Mouse (Mus musculus): ENCODE data around the gene Gtpbp6. TPM values are rescaled to one million over a fixed set of nuclear protein-coding genes. Genes with fewer than 3 reads are reported as not detected.
"Not testable (repeated sequence)": the region's sequence is repeated elsewhere in the genome, so short reads cannot be mapped to it uniquely, and the experiment has no call there.

The Gtpbp6 gene
- polyA plus RNA-seq, 1 experiment from 2014 or later, result 34.8 TPM

DNA sequence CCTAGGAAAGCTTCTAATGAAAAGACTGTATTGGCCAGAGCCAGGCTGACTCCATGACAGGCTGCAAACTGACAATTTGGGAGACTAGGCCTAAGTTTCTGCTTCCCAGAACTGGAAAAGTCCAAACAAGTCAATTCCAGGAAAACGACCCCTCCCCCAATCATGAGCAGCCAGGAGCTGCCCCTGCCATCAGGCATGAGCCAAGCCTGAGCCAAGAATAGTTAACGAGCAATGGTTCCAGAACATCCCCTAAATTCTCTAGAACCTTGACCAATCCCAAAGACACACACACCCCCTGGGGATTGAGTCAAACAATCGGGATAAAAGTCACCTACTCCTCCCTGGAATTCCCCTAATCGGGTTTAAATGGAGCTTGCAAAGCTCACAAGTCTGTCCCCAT, 25.0 kb downstream of the Gtpbp6 start:
- Histone ChIP-seq H3K9ac (ENCODE audit: low read length) (no peak overlapping the region), H3K36me3 (ENCODE audit: control insufficient read depth, insufficient read depth, low read length) (peaks cover 7% of the 10 kb centered on the region), H3K4me2 (ENCODE audit: low read depth, low read length) (no peak overlapping the region), H3K4me3 (ENCODE audit: low read length) (no peak overlapping the region), H3K9me3 (ENCODE audit: control insufficient read depth, low read length) (peaks cover 7% of the 10 kb centered on the region; the same call in 1 of the 2 replicates), H3K4me1 (replicated peaks; ENCODE audit: control insufficient read depth, insufficient read depth, low read length) (no peaks in the 10 kb centered on the region), H3K27ac (ENCODE audit: low read length) (no peak overlapping the region), H3K27me3 (ENCODE audit: control insufficient read depth, insufficient read depth, low read depth, low read length) (no peaks in the 10 kb centered on the region)
- WGBS, result 73% methylated on average over 4 of the region's 4 CpGs
- ATAC-seq (ENCODE audit: low read depth), result no peak

GRCm38 (mm10) chr5:110072413-110072812, 35.6 kb downstream of the Gtpbp6 start, which contains the start of gene Gm17655:
Gm17655 (minus strand) TSS chr5:110072513.
- H3K27me3 ChIP-seq (ENCODE audit: control insufficient read depth, insufficient read depth, low read depth, low read length); H3K9ac ChIP-seq (ENCODE audit: low read length); H3K4me2 ChIP-seq (ENCODE audit: low read depth, low read length); H3K36me3 ChIP-seq (ENCODE audit: control insufficient read depth, insufficient read depth, low read length); H3K27ac ChIP-seq (ENCODE audit: low read length); ATAC-seq (ENCODE audit: low read depth); H3K4me3 ChIP-seq (ENCODE audit: low read length); H3K4me1 ChIP-seq (replicated peaks; ENCODE audit: control insufficient read depth, insufficient read depth, low read length): not testable (repeated sequence)
- H3K9me3 ChIP-seq (ENCODE audit: control insufficient read depth, low read length), result peaks cover 12% of the 10 kb centered on the region
- 88% methylated on average over 2 of the region's 2 CpGs for WGBS

GRCm38 (mm10) chr5:110057637-110058408, 50.2 kb downstream of the Gtpbp6 start:
- ATAC-seq (ENCODE audit: low read depth), result peak; percentile 99
- Histone ChIP-seq H3K9me3 (ENCODE audit: control insufficient read depth, low read length) (0 out of 2 replicates have a peak, but pooled peaks cover 2% of the 10 kb centered on the region), H3K4me1 (replicated peaks; ENCODE audit: control insufficient read depth, insufficient read depth, low read length) (no peaks in the 10 kb centered on the region), H3K4me3 (ENCODE audit: low read length) (peak overlapping the region; percentile 57), H3K27ac (ENCODE audit: low read length) (peak overlapping the region; percentile 85), H3K36me3 (ENCODE audit: control insufficient read depth, insufficient read depth, low read length) (no peaks in the 10 kb centered on the region), H3K27me3 (ENCODE audit: control insufficient read depth, insufficient read depth, low read depth, low read length) (no peaks in the 10 kb centered on the region), H3K4me2 (ENCODE audit: low read depth, low read length) (peak overlapping the region; percentile 58), H3K9ac (ENCODE audit: low read length) (peak overlapping the region; percentile 59)
- 1% methylated on average over 19 of the region's 19 CpGs for WGBS

Other genes starting within 250 kb of the Gtpbp6 start
- gene Gm15446, start 184.8 kb downstream of the Gtpbp6 start, polyA plus RNA-seq (2015; fragmentation: Nextera tagmentation; extraction: Ambion mirVana), result 0.48 and 0.68 TPM in 2 replicates
- gene Zfp932, start 111.7 kb downstream of the Gtpbp6 start, polyA plus RNA-seq (2015; fragmentation: Nextera tagmentation; extraction: Ambion mirVana), result 17.8 and 18.2 TPM in 2 replicates
- gene Gm17655, start 35.7 kb downstream of the Gtpbp6 start, polyA plus RNA-seq (2015; fragmentation: Nextera tagmentation; extraction: Ambion mirVana), result 4.8 and 6.0 TPM in 2 replicates
- 1.4 and 1.6 TPM in 2 replicates for gene Gm35315, start 13.8 kb downstream of the Gtpbp6 start, polyA plus RNA-seq (2015; fragmentation: Nextera tagmentation; extraction: Ambion mirVana)
- gene Plcxd1, start 8.2 kb downstream of the Gtpbp6 start, polyA plus RNA-seq (2015; fragmentation: Nextera tagmentation; extraction: Ambion mirVana), result 3.0 and 3.9 TPM in 2 replicates
- gene Zfp605, start 1.9 kb upstream of the Gtpbp6 start, polyA plus RNA-seq (2015; fragmentation: Nextera tagmentation; extraction: Ambion mirVana), result 3.6 and 3.7 TPM in 2 replicates
- gene Chfr, start 27.6 kb upstream of the Gtpbp6 start, polyA plus RNA-seq (2015; fragmentation: Nextera tagmentation; extraction: Ambion mirVana), result 41.0 and 43.4 TPM in 2 replicates
- 18.2 and 18.4 TPM in 2 replicates for gene Golga3, start 68.5 kb upstream of the Gtpbp6 start, polyA plus RNA-seq (2015; fragmentation: Nextera tagmentation; extraction: Ambion mirVana)
- 20.9 and 23.9 TPM in 2 replicates for gene Ankle2, start 122.8 kb upstream of the Gtpbp6 start, polyA plus RNA-seq (2015; fragmentation: Nextera tagmentation; extraction: Ambion mirVana)
- 51.3 and 52.9 TPM in 2 replicates for gene Pgam5, start 161.7 kb upstream of the Gtpbp6 start, polyA plus RNA-seq (2015; fragmentation: Nextera tagmentation; extraction: Ambion mirVana)
- 12.0 and 14.0 TPM in 2 replicates for gene Pxmp2, start 178.0 kb upstream of the Gtpbp6 start, polyA plus RNA-seq (2015; fragmentation: Nextera tagmentation; extraction: Ambion mirVana)
- gene Pole, start 178.1 kb upstream of the Gtpbp6 start, polyA plus RNA-seq (2015; fragmentation: Nextera tagmentation; extraction: Ambion mirVana), result 28.7 and 30.7 TPM in 2 replicates
- gene P2rx2, start 235.0 kb upstream of the Gtpbp6 start, polyA plus RNA-seq (2015; fragmentation: Nextera tagmentation; extraction: Ambion mirVana), result 15.5 and 17.2 TPM in 2 replicates
- 1.9 and 2.9 TPM in 2 replicates for gene Lrcol1, start 236.5 kb upstream of the Gtpbp6 start, polyA plus RNA-seq (2015; fragmentation: Nextera tagmentation; extraction: Ambion mirVana)

All from lung, embryonic 16.5 days (tissue).